In genomic region chr4:136761713-136762380, GRCm38 (mm10) we compare ENCODE assay signal across 9 mouse cellular contexts.
DNase-seq lines count a peak whose midpoint lies in the region; ATAC-seq and TF ChIP-seq lines count a peak whose summit lies in the region.
"Had no signal": no experiment of that assay in that cellular context is flagged by ENCODE, and none has a peak within 500 bp of the region (broad histone marks: within the 10 kb centered on the region; RNA-seq: fewer than 3 reads in every experiment).

No protein-coding gene starts in this region.

- TF ChIP-seq CTCF in forebrain, postnatal 0 days (IDR thresholded peaks at IDR 0.05; ENCODE audit: low read depth), result no peak
- no peak for TF ChIP-seq CTCF in stomach, postnatal 0 days (IDR thresholded peaks at IDR 0.05; ENCODE audit: low read depth)
- no peak for TF ChIP-seq CTCF in lung, postnatal 0 days (IDR thresholded peaks at IDR 0.05)

- H3K27me3 ChIP-seq in forebrain, embryonic 11.5 days (ENCODE audit: control insufficient read depth, insufficient read depth, low read length), result no peaks in the 10 kb centered on the region
- no peaks in the 10 kb centered on the region for H3K27me3 ChIP-seq in forebrain, postnatal 0 days (ENCODE audit: insufficient read depth, low read length)
- no peaks in the 10 kb centered on the region for H3K27me3 ChIP-seq in limb, embryonic 14.5 days (ENCODE audit: control insufficient read depth, insufficient read depth, low read length)
- H3K27me3 ChIP-seq in stomach, postnatal 0 days (ENCODE audit: control insufficient read depth, insufficient read depth, low read length), result no peaks in the 10 kb centered on the region
- no peaks in the 10 kb centered on the region for H3K27me3 ChIP-seq in lung, postnatal 0 days (replicated peaks; ENCODE audit: insufficient read depth, low read length)

- H3K4me3 ChIP-seq in forebrain, embryonic 11.5 days (ENCODE audit: low read depth, low read length), result no peak overlapping the region
- no peak overlapping the region for H3K4me3 ChIP-seq in forebrain, postnatal 0 days (ENCODE audit: low read depth, low read length)
- H3K4me3 ChIP-seq in limb, embryonic 14.5 days (replicated peaks; ENCODE audit: low read length), result no peak overlapping the region
- H3K4me3 ChIP-seq in stomach, postnatal 0 days (ENCODE audit: low read depth, low read length), result no peak overlapping the region
- H3K4me3 ChIP-seq in lung, postnatal 0 days (ENCODE audit: low read depth, low read length), result no peak overlapping the region
- H3K4me3 ChIP-seq: erythroblast, embryonic 14.5 days had no signal

- H3K4me2 ChIP-seq in forebrain, embryonic 11.5 days (ENCODE audit: low read depth, low read length, severe bottlenecking), result no peak overlapping the region
- no peak overlapping the region for H3K4me2 ChIP-seq in forebrain, postnatal 0 days (ENCODE audit: low read depth)
- H3K4me2 ChIP-seq in limb, embryonic 14.5 days (replicated peaks; ENCODE audit: low read depth, low read length, severe bottlenecking), result no peak overlapping the region; the same call in 1 of the 2 replicates
- no peak overlapping the region for H3K4me2 ChIP-seq in stomach, postnatal 0 days (replicated peaks; ENCODE audit: low read depth)
- no peak overlapping the region for H3K4me2 ChIP-seq in lung, postnatal 0 days (replicated peaks; ENCODE audit: low read depth, low read length)

- no peak for TF ChIP-seq POLR2A in limb, embryonic 14.5 days (IDR thresholded peaks at IDR 0.05; ENCODE audit: borderline replicate concordance, extremely low read depth, insufficient read depth, insufficient read length)

- no peaks in the 10 kb centered on the region for H3K36me3 ChIP-seq in forebrain, embryonic 11.5 days (ENCODE audit: control insufficient read depth, insufficient read depth, low read length)
- no peaks in the 10 kb centered on the region; the same call in 1 of the 2 replicates for H3K36me3 ChIP-seq in forebrain, postnatal 0 days (ENCODE audit: insufficient read depth)
- peaks cover 12% of the 10 kb centered on the region; the same call in 1 of the 2 replicates for H3K36me3 ChIP-seq in limb, embryonic 14.5 days (ENCODE audit: control insufficient read depth, insufficient read depth, low read length)
- no peaks in the 10 kb centered on the region for H3K36me3 ChIP-seq in stomach, postnatal 0 days (ENCODE audit: control insufficient read depth, insufficient read depth, low read length)
- no peaks in the 10 kb centered on the region for H3K36me3 ChIP-seq in lung, postnatal 0 days (ENCODE audit: insufficient read depth, low read length)

- peak overlapping the region; percentile 74 for H3K27ac ChIP-seq in forebrain, embryonic 11.5 days (ENCODE audit: low read depth, low read length)
- H3K27ac ChIP-seq in forebrain, postnatal 0 days (ENCODE audit: low read depth, low read length), result no peak overlapping the region
- H3K27ac ChIP-seq in limb, embryonic 14.5 days (replicated peaks; ENCODE audit: low read depth, low read length), result peak overlapping the region; percentile 28; the same call in 1 of the 2 replicates
- H3K27ac ChIP-seq in stomach, postnatal 0 days (replicated peaks), result 0 out of 2 replicates have a peak overlapping the region, but pooled peaks have one; percentile 18
- H3K27ac ChIP-seq in lung, postnatal 0 days (ENCODE audit: low read length), result no peak overlapping the region

- 0 out of 2 replicates have a peak overlapping the region, but pooled peaks have one; percentile 23 for H3K9ac ChIP-seq in forebrain, embryonic 11.5 days (ENCODE audit: low read length)
- no peak overlapping the region for H3K9ac ChIP-seq in forebrain, postnatal 0 days
- H3K9ac ChIP-seq in limb, embryonic 14.5 days (ENCODE audit: low read depth, low read length, severe bottlenecking), result no peak overlapping the region
- no peak overlapping the region for H3K9ac ChIP-seq in stomach, postnatal 0 days (ENCODE audit: low read length)
- H3K9ac ChIP-seq in lung, postnatal 0 days (replicated peaks; ENCODE audit: low read depth), result no peak overlapping the region

- 19% methylated on average over 18 of the region's 18 CpGs for WGBS in forebrain, embryonic 11.5 days
- 24% methylated on average over 18 of the region's 18 CpGs for WGBS in forebrain, postnatal 0 days
- 13% methylated on average over 18 of the region's 18 CpGs for WGBS in limb, embryonic 14.5 days
- WGBS in stomach, postnatal 0 days, result 33% methylated on average over 18 of the region's 18 CpGs
- WGBS in lung, postnatal 0 days, result 51% methylated on average over 18 of the region's 18 CpGs

- peak; percentile 51 for ATAC-seq in forebrain, embryonic 11.5 days (replicated peaks; ENCODE audit: low FRiP score)
- ATAC-seq in forebrain, postnatal 0 days, result no peak
- peak; percentile 56; the same call in 1 of the 2 replicates for ATAC-seq in limb, embryonic 14.5 days (ENCODE audit: low FRiP score, low read depth)
- no peak for ATAC-seq in stomach, postnatal 0 days (ENCODE audit: low FRiP score, low TSS enrichment)
- ATAC-seq in lung, postnatal 0 days, result no peak

- no peak for TF ChIP-seq EP300 in stomach, postnatal 0 days (optimal IDR thresholded peaks at IDR 0.05)
- no peak for TF ChIP-seq EP300 in lung, postnatal 0 days (IDR thresholded peaks at IDR 0.05)

- H3K4me1 ChIP-seq in forebrain, embryonic 11.5 days (replicated peaks; ENCODE audit: control insufficient read depth, insufficient read depth, low read length), result peaks cover 53% of the 10 kb centered on the region
- peaks cover 4% of the 10 kb centered on the region; the same call in 1 of the 2 replicates for H3K4me1 ChIP-seq in forebrain, postnatal 0 days (ENCODE audit: insufficient read depth)
- H3K4me1 ChIP-seq in limb, embryonic 14.5 days (ENCODE audit: control insufficient read depth, insufficient read depth, low read length), result peaks cover 30% of the 10 kb centered on the region
- no peaks in the 10 kb centered on the region; the same call in none of the 2 replicates for H3K4me1 ChIP-seq in stomach, postnatal 0 days (replicated peaks; ENCODE audit: control insufficient read depth, insufficient read depth)
- no peaks in the 10 kb centered on the region for H3K4me1 ChIP-seq in lung, postnatal 0 days (ENCODE audit: insufficient read depth, low read depth, low read length)

- H3K9me3 ChIP-seq in forebrain, embryonic 11.5 days (ENCODE audit: control insufficient read depth, low read length), result no peaks in the 10 kb centered on the region
- H3K9me3 ChIP-seq in forebrain, postnatal 0 days (ENCODE audit: low read length), result no peaks in the 10 kb centered on the region
- no peaks in the 10 kb centered on the region for H3K9me3 ChIP-seq in limb, embryonic 14.5 days (ENCODE audit: control insufficient read depth, low read length)
- no peaks in the 10 kb centered on the region for H3K9me3 ChIP-seq in stomach, postnatal 0 days (ENCODE audit: control insufficient read depth, low read length)
- no peaks in the 10 kb centered on the region for H3K9me3 ChIP-seq in lung, postnatal 0 days (ENCODE audit: low read length)

- DNase-seq in forebrain, embryonic 11.5 days (ENCODE audit: low spot score), result no peak
- no peak for DNase-seq in forebrain, postnatal 0 days
- peak; percentile 46 for DNase-seq in ovary, postnatal 14 days (ENCODE audit: low spot score)
- no peak for DNase-seq in ovary, adult 18-20 months (ENCODE audit: low spot score)
- no peak for DNase-seq in limb, embryonic 14.5 days (ENCODE audit: low spot score)
- no peak for DNase-seq in stomach, postnatal 0 days (ENCODE audit: low spot score)
- no peak for DNase-seq in MN1 (ENCODE audit: low spot score)
- DNase-seq in lung, postnatal 0 days (ENCODE audit: low spot score), result no peak

Comparison
In these comparisons a context has a peak if more than half of its experiments do, and no peak if none do; other contexts are left out.
1. ATAC-seq: peak in forebrain, embryonic 11.5 days (single experiment) and limb, embryonic 14.5 days (single experiment); none in forebrain, postnatal 0 days (single experiment), stomach, postnatal 0 days (single experiment) and lung, postnatal 0 days (single experiment).
2. H3K27ac ChIP-seq: peak in forebrain, embryonic 11.5 days (single experiment), limb, embryonic 14.5 days (single experiment) and stomach, postnatal 0 days (single experiment); none in forebrain, postnatal 0 days (single experiment) and lung, postnatal 0 days (single experiment).